Mouse (Mus musculus): Measurements from ENCODE around the gene Armcx5. TPM values are rescaled to one million over a fixed set of nuclear protein-coding genes. Genes with fewer than 3 reads are reported as not detected.

Armcx5 gene
- total RNA-seq, 2 experiments from 2014 or later: 29.8 to 32.9 TPM

Small RNA genes within 50 kb of the gene (microRNA-seq; reads per million reads assigned to microRNA genes)
- 0 reads per million in 2 experiments for gene Mir1970
- 0 reads per million in 2 experiments for gene Mir7646

Other genes starting within 250 kb of the Armcx5 start
- gene AV320801, start 248.1 kb upstream of the Armcx5 start, total RNA-seq (2021): not detected
- gene Nxf7, start 144.0 kb upstream of the Armcx5 start, total RNA-seq (2021): not detected
- not detected for gene Prame, start 115.0 kb upstream of the Armcx5 start, total RNA-seq (2021)
- not detected for gene Tcp11x2, start 48.9 kb upstream of the Armcx5 start, total RNA-seq (2021)
- gene Tmsb15a, start 17.5 kb upstream of the Armcx5 start, total RNA-seq (2021): not detected
- 100 to 1,000 TPM; 326 to 346 TPM for gene Gprasp1, start within 50 bp of the Armcx5 start, total RNA-seq (2021)
- gene Bhlhb9, start 54.9 kb downstream of the Armcx5 start, total RNA-seq (2021): 10 to 100 TPM; 78.0 to 78.1 TPM
- 100 to 1,000 TPM; 151 to 199 TPM for gene Gprasp2, start 96.3 kb downstream of the Armcx5 start, total RNA-seq (2021)